Mouse (Mus musculus) thymus, adult 2 months (tissue): ENCODE measurements around the gene Sult1a1. TPM values are rescaled to one million over a fixed set of nuclear protein-coding genes. Genes with fewer than 3 reads are reported as not detected.

Experiments
- DNase-seq: peaks from one replicate; pipeline ENCODE4 v3.0.0; 2021
- H3K27ac ChIP-seq: fragments of 200-500 bp; 2 replicates; pipeline ENCODE4 v1.5.1; 2012; ENCODE audit warnings: low read length, control low read depth; ENCODE audit not compliant: control insufficient read depth, insufficient read depth
- H3K27me3 ChIP-seq: fragments of 200-500 bp; 2 replicates; pipeline ENCODE4 v1.6.1; 2012; ENCODE audit warnings: mild to moderate bottlenecking, low read length, moderate library complexity, mixed read lengths; ENCODE audit not compliant: control insufficient read depth, insufficient read depth
- H3K36me3 ChIP-seq: fragments of 200-500 bp; 2 replicates; pipeline ENCODE4 v1.6.1; 2012; ENCODE audit warnings: mild to moderate bottlenecking, low read length, moderate library complexity; ENCODE audit not compliant: control insufficient read depth, insufficient read depth
- H3K4me1 ChIP-seq: fragments of 200-500 bp; replicated peaks from 2 replicates; pipeline ENCODE4 v1.6.1; 2012; ENCODE audit warnings: low read length; ENCODE audit not compliant: control insufficient read depth, insufficient read depth
- H3K4me3 ChIP-seq: fragments of 200-500 bp; 2 replicates; pipeline ENCODE4 v1.5.1; 2012; ENCODE audit warnings: mild to moderate bottlenecking, low read length, control low read depth, moderate library complexity; ENCODE audit not compliant: control insufficient read depth, insufficient read depth
- CTCF ChIP-seq: fragments of 200-500 bp; IDR thresholded peaks from 2 replicates; pipeline ENCODE4 v1.5.1; 2012; ENCODE audit warnings: mild to moderate bottlenecking, control low read depth, low read length, moderate library complexity, borderline replicate concordance; ENCODE audit not compliant: control insufficient read depth, poor library complexity, insufficient read depth; ENCODE audit errors: extremely low read depth
- POLR2A ChIP-seq: fragments of 200-500 bp; IDR thresholded peaks from 2 replicates; pipeline ENCODE4 v1.6.1; 2012; ENCODE audit warnings: mild to moderate bottlenecking, low read length, control low read depth, moderate library complexity; ENCODE audit not compliant: control insufficient read depth, poor library complexity, insufficient read depth; ENCODE audit errors: extremely low read depth
- WGBS: fragments of 180-500 bp; shearing (Covaris S2); methylation state at CpG from one replicate; pipeline ENCODE4 v1.1.7; 2018; 5-methylcytosine and 5-hydroxymethylcytosine counted together
- polyA plus RNA-seq: library from polyadenylated mRNA; depleted of rRNA; stranded (reverse); fragments of >200 nt; gene quantifications from 2 replicates; pipeline ENCODE4 v1.2.3, GENCODE M21; 2012

Gene Sult1a1
- polyA plus RNA-seq, 1 experiment, result 14.8 TPM

DNA sequence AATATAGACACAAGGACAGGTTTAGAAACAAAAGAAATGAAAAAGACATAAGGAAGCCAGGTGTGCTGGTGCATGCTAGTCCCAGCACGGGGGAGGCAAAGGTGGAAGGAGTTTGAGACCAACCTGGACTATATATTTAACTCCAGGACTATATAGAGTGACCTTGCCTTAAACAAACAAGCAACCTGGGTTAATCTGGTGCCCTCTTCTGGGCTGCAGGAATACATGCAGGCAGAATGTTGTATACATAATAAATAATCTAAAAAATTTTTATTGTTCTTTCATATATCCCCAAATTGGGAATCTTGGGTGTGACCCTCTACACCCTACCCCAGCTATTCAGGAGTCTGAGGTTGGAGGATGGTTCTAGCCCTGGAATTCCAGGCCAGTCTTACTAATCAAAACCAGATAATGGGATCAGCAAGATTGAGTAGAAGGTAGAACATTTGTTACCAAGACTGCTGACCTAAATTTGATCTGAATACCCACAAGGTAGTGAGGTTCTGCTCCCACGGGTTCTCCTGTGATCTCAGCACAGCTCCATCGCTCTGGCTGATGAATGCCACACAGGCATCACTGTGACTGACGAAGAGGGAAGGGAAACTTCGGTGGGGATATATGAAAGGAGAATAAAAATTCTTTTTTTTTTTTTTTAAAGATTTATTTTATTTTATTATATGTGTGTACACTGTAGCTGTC is 33.5 kb downstream of the Sult1a1 start:
- TF ChIP-seq CTCF, result no peak
- no peak for TF ChIP-seq POLR2A
- no peak overlapping the region for H3K27ac ChIP-seq
- 66% methylated on average over 5 of the region's 5 CpGs for WGBS
- DNase-seq, result no peak
- no peaks in the 10 kb centered on the region for H3K36me3 ChIP-seq
- H3K27me3 ChIP-seq, result no peaks in the 10 kb centered on the region
- H3K4me1 ChIP-seq, result no peaks in the 10 kb centered on the region
- no peak overlapping the region for H3K4me3 ChIP-seq

DNA sequence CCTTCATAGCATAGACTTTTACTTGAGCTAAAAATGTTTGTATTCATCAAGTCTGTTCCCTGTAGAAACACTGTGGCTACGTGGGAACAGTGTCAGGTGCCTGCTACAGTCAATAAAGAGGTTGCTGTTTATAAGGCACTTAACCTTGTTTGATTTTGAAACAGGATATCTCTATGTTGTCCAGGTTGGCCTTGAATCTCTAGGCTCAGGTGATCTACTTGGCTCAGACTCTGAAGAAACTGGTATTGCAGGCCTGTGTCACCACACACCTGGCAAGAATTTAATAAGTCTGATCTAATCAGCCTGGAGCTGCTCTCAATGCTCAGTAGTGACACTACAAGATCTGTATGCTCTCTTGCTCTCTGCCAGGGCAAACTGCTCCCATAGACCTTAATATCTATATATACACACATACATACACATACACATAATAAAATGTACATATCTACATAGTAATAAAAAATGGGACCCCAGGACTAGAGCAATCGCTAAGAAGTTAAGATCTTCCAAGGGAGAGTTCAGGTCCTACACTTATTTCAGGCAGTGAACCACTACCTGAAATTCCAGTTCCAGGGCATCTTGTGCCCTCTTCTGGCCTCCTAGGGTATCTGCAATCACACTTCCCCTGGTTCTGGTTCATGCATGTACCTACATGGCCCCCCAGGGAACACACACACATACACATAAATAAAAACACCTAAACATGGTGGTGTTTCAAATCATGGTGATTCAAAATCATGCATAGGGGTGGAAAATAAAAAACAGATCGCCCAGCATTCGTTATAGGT is 39.3 kb downstream of the Sult1a1 start:
- no peaks in the 10 kb centered on the region for H3K36me3 ChIP-seq

DNA sequence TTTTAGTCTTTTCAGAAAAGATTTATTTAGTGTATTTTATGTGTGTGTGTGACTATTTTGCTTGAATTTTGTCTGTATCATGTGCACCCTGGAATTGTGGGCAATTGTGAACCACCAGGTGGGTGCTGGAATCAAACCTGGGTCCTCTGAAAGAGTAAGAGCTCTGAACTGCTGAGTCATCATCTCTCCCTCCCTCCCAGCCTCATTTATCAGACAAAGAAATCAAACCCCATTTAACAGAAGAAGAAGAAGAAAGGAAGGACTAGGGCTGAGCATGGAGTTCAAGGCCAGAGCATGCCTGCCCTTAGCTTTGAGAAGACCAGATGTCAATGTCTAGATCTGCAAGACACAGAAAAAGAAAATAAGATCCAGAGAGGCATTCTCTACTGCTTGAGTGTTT is 40.9 kb downstream of the Sult1a1 start:
- Histone ChIP-seq H3K4me3 (no peak overlapping the region), H3K27me3 (no peaks in the 10 kb centered on the region), H3K27ac (no peak overlapping the region), H3K4me1 (no peaks in the 10 kb centered on the region), H3K36me3 (no peaks in the 10 kb centered on the region)
- DNase-seq, result no peak
- no peak for TF ChIP-seq POLR2A
- no peak for TF ChIP-seq CTCF

More for the DNA sequence above, 39.3 kb downstream of the Sult1a1 start:
- peak; percentile 49 for DNase-seq
- Histone ChIP-seq H3K27me3 (no peaks in the 10 kb centered on the region), H3K4me1 (no peaks in the 10 kb centered on the region), H3K4me3 (no peak overlapping the region), H3K27ac (no peak overlapping the region)
- 23% methylated on average over 4 of the region's 4 CpGs for WGBS
- TF ChIP-seq CTCF (no peak), POLR2A (no peak)

DNA sequence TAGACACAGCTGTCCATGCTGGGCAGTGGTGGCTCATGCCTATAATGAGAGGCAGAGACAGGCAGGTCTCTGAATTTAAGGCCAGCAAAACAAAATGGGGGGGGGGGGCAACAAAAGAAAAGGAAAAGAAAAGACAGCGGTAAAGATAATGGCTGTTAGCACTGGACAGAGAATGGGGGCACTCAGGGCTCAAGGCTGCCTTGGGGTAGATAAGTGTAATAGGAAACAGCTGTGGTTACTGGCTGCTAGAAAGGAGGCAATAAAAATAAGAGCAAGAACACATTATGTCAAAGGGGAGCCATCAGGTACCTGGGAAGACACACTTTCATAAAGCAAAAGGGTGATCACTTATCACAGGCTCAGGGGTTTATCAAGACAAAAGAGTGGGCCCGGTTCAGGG is 43.8 kb downstream of the Sult1a1 start:
- H3K27me3 ChIP-seq, result no peaks in the 10 kb centered on the region
- no peaks in the 10 kb centered on the region for H3K36me3 ChIP-seq
- no peak for DNase-seq
- 66% methylated on average over 2 of the region's 2 CpGs for WGBS
- H3K27ac ChIP-seq, result no peak overlapping the region
- H3K4me1 ChIP-seq, result no peaks in the 10 kb centered on the region; the same call in 1 of the 2 replicates
- no peak for TF ChIP-seq CTCF
- TF ChIP-seq POLR2A, result no peak
- no peak overlapping the region for H3K4me3 ChIP-seq

DNA sequence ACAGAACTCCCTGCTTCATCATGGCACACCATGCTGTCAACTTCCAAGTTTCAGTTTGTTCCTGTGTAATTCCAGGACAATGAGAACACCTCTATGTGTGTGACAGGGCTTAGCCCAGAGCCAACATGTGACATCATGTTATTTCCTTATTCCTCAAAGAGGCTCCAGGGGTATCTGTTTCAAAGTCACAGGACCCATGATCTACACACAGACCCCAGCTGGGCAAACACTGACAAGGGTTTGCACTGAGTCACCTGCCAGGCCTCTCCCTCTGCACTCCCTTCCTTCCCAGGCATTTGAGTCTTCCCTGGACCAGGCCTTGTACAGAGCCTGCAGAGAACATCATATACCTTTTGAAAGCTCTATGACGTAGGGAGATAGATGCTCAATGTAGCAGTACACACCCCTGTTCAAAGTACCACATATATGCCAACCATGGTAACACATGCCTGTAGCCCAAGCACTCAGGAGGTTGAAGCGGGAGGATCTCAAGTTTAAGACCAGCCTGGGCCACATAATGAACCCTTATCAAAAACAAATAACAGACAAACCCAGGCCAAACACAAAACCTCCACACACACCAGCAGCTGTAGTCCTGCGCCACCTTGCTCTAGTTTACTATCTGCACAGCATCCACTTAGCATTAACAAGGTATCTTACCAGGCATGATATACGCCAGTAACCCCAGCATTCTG is 45.3 kb downstream of the Sult1a1 start, which contains the start of gene Nupr1:
Gene Nupr1 (minus strand): TSS at position 38 of the 695 bp plus-strand sequence.
- Histone ChIP-seq H3K4me3 (no peak within 1 kb of the TSS), H3K4me1 (no peaks in the 10 kb centered on the region; the same call in 1 of the 2 replicates), H3K27ac (no peak within 1 kb of the TSS), H3K27me3 (no peaks in the 10 kb centered on the region), H3K36me3 (no peaks in the 10 kb centered on the region)
- TF ChIP-seq POLR2A (no peak), CTCF (no peak)
- 97% methylated on average over 4 of the region's 4 CpGs for WGBS
- no peak for DNase-seq

DNA sequence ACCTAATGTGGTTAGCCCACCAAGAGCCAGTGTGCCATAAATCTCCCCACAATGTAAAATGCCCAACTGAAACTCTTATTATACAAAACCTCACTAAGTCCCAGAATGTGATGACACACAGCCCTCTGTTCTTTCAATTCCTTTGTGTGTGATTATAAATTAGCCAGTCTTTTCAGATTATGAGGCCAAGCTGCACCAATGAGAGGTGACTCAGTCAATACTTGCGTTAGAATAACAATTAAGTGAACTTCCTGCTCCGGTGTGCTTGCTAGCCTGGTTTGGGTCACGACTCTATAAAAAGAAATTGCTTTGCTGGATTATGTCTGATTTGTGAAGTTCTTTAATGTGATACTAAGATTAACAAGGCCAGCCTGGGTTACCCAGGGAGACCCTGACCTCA is 46.3 kb downstream of the Sult1a1 start:
- no peaks in the 10 kb centered on the region; the same call in 1 of the 2 replicates for H3K4me1 ChIP-seq
- no peak overlapping the region for H3K4me3 ChIP-seq
- no peak overlapping the region for H3K27ac ChIP-seq
- H3K36me3 ChIP-seq, result no peaks in the 10 kb centered on the region
- TF ChIP-seq POLR2A, result no peak
- H3K27me3 ChIP-seq, result no peaks in the 10 kb centered on the region; the same call in 1 of the 2 replicates
- DNase-seq, result no peak
- 34% methylated on average over 3 of the region's 3 CpGs for WGBS
